Mouse (Mus musculus): ENCODE data around the gene Tom1l2.

The Tom1l2 gene

DNA sequence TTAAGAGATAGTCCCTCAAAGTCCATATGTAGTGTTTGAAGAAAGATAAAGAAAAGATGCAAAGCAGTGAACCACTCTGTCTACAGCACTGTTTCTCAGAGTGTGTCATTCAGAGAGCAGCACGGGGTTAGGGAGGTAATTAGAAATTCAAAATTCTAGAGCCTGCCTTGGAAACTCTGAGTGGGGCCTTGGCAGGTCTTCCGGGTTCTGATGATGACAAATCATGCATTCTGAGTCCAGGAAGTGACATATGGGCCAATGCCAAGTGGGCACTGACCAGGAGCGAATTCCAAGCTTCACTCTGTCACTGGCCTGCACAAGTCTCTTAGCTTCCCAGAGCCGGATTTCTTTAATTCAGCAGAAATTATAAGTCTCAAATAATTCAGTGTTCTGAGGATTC is 6.2 kb downstream of the Tom1l2 start:
- in situ Hi-C loops (cut with MseI, MboI): loop anchor here in 1 of 2 experiments (5.0 kb wide), 1 partner anchor 61 kb away; no protein-coding TSS in a partner anchor

DNA sequence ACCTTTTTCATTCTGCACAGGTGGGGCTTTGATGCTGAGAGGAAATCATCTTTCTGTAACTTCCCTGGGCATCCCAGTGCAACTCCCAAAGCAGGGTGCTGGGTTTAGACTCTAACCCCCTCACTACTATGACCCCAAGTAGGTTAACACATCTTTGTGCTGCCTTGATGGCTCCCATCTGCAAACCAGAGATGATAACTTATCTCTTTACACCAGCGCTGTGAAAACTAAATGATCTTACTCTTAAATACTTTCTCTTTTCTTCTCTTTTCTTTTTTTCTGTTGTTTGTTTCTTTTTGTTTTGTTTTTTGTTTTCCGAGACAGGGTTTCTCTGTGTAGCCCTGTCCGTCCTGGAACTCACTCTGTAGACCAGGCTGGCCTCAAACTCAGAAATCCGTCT is 6.8 kb downstream of the Tom1l2 start:
- in situ Hi-C loops (cut with MseI, MboI): loop anchor here in 1 of 2 experiments (5.0 kb wide), 1 partner anchor 61 kb away; no protein-coding TSS in a partner anchor

DNA sequence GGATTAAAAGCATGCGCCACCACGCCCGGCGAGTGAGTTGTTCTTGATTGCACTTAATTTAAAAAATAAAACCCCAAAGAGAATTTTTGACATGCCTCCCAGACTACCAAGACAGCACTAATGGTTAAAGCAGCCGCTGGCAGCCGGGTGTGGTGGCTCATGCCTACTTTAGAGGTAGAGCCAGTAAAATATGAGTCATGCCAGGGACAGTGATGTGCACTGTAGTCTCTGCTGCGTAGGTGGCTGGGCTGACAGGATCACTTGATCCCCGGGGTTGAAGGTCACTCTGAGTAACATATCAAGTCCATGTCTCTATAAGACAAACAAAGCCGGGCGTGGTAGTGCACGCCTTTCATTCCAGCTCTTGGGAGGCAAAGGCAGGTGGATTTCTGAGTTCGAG is 13.3 kb downstream of the Tom1l2 start:
- in situ Hi-C loops (cut with MseI, MboI): no loop called here

DNA sequence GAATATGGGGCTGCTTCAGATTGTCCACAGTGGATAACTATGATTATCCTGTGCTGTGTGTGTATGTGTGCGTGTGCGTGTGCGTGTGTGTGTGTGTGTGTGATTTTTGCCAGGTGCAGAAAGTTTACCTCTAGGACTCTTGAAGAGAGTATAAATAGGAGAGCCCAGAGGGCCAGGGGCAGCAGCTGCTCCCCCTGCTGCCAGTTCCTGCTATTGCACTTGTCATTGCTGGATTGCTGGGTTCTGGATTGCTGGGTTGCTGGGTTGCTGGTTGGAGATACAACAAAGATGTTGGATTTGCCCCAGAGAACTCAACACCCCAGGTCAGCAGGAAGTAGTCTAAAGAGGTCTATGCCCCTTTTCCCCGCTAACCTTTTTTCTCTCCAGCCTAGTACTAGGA is 14.4 kb downstream of the Tom1l2 start:
- in situ Hi-C loops (cut with MseI, MboI): no loop called here

DNA sequence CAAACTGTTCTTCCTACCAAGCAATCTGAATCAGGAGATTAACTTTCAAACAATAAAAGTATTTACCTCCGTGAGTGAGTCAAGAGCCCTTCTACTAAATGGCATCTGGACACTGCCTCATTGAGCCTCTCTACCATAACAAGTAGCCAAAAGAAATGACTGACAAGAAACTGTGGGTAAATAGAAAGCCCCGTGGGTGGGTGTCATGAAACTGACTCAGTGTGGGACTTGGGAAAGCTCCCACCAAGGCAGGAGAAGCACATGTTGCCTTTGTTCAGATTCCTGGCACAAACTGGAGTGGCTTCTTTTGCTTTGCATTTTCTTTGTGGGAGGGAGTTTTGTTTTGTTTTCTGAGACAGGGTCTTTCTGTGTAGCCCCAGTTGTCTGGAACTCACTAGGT is 16.9 kb downstream of the Tom1l2 start:
- in situ Hi-C loops (cut with MseI, MboI): no loop called here

DNA sequence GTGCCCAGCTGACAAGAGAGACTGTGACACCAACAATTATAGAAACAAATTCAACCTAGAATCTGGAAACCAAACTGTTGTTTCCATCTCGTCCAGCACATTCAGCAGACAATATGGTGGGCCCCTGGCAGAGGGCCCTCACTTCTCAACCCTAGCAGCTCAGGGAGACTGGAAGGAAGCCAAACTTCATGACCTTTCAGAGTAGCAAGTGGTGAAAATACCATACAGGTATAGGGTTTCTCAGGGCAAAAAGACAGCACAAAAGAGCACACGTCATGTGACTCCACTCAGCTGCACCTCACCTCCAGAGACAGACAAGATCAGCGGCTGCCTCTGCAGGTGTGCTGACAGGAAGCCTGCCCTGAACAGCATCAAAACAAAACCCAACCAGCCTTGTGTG is 18.6 kb downstream of the Tom1l2 start:
- in situ Hi-C loops (cut with MseI, MboI): no loop called here

DNA sequence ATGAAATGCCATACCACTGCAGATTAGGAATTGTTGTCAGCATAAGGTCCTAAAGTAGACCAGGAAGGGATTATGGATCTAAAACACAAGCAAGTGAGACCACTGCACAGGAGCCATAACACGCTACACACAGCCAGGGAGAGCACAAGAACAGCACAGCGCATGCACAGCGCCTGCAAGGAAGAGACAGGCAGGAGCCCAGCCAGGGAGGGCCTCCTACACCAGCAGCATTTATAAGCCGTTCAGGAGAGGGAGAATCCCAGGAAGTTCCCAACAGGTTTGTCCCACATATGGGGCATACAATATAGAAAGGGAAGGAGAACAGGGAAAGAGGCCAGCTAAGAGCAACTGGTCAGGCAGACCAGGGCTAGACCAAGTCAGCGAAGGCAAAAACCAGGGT is 19.2 kb downstream of the Tom1l2 start:
- in situ Hi-C loops (cut with MseI, MboI): no loop called here

DNA sequence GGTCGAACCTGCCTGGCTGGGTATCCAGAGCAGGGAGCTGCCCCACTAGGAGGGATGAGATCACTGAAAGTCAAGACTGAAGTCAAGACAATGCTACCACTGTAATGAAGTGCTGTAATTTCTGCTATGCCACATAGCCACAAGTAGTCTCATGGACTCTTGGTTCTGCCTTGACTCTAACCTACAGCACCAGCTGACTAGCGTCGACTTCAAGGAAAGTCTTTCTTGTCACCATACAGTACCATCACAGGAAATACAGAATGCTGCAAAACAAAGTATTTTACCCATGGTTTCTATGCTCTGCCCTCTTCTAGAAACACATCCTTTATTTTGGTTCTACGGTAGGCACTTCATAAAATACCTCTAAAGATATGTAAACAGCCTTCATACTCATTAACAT is 22.2 kb downstream of the Tom1l2 start:
- in situ Hi-C loops (cut with MseI, MboI): no loop called here

DNA sequence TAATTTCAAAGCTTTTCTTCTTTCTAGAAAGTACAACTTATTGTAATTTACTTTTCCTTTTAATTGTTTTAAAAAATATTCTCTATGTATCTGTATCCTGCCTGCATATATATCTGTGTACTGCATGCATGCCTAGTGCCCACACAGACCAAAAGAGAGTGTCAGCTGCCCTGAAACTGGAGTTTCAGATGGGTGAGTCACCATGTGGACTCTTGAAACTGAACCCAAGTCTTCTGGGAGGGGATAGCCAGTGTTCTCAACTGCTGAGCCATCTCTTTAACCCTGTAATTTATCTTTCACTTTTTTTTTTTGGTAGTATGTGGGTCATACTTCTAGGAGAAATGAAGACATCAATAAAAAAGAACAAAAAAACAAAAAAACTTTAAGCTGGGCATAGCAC is 29.0 kb downstream of the Tom1l2 start:
- in situ Hi-C loops (cut with MseI, MboI): no loop called here

DNA sequence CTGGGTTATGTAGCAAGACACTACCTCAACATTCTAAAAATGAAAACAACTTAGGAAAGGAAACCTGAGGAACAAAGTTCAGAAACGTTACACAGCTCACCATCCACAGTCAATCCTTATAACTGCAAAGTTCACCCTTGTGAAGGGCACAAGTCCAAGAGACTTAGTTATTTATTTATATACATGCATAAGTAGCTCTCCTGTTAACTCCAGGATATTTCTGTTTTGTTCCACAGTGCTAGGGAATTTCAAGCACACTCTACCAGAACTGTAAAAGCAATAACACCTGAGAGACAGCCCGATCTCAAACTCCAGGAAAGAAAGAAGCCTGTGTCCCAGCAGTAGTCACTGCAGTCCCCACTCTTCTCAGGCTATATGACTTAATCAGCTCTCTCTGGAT is 31.3 kb downstream of the Tom1l2 start:
- in situ Hi-C loops (cut with MseI, MboI): no loop called here

DNA sequence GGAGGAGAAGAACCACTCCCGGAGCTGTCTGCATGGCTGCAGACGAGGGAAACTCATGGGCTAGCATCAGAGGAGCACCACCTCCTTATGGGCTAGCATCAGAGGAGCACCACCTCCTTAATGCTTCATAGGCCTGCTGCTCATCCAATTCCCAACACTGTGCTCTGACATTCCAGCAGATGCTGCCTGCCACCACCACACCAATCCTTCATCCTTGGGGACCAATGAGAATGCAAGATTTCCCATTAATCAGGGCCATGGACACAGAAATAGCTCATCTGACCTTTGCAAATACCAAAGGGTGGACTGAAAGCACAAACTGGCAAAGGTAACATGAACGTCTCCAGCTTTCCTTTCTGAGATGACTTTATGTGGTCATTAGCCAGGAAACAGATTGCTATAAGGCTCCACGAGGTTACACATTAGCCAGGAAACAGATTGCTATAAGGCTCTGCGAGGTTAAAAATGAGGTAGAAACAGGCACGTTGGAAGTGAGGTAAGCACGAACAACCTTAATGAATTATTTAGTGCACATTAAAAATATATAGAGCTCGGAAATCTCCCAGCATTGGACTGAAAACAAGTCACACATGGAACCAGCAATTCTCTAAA is 32.2 kb downstream of the Tom1l2 start:
- in situ Hi-C loops (cut with MseI, MboI): no loop called here

DNA sequence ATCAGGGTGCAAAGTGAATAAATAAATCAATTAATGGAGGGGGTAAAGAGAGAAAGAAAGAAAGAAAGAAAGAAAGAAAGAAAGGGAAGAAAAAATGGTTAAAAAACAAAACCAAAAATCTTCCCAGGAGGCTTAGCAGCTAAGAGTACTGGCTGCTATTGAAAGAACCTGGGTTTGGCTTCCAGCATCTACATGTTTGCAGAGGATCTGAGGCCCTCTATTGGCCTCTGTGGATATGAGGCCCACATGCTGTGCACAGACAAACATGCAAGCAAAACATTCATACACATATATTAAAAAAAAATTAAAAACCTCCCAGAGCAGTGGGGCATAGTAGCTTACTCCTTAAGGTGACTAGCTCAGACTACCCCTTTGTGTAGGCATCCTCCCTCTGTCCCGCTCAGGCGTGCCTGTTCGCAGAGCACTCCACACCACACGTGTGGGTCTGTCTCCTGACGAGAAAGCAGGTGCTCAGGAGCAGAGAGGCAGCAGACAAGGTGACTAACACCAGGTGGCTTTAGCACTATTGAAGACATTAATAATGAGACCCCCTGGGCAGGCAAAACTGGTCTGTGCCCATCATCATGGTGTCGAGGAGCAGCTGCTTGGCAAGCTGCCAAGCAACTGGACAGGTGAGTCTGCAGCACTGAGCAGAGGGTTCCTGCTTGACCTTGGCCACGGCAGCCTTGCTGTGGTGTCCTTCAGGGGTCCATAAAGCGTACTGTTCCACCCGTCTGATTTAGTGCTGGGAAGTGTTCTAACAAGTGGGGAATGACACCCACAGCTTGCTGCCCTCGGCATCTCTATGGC is 33.2 kb downstream of the Tom1l2 start:
- in situ Hi-C loops (cut with MseI, MboI): no loop called here

DNA sequence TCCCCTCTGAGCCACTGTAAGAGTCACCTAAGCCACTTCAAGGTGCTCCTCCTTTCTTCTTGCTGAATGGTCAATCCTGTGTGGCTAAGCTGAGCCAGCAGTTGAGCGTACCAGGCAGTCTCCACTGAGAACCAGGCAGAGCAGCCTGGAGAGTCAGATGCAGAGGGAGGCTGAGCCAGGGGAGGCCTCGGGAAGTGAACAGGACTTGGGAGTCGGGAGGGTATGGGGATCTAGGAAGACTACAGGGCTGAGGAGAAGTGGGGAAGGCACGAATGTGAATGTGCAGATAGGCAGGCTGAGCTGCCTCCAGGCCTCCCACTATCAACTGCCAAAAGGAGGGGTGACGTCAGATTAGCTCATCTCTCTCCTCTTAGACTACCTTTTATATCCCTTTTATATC is 34.0 kb downstream of the Tom1l2 start:
- in situ Hi-C loops (cut with MseI, MboI): no loop called here

DNA sequence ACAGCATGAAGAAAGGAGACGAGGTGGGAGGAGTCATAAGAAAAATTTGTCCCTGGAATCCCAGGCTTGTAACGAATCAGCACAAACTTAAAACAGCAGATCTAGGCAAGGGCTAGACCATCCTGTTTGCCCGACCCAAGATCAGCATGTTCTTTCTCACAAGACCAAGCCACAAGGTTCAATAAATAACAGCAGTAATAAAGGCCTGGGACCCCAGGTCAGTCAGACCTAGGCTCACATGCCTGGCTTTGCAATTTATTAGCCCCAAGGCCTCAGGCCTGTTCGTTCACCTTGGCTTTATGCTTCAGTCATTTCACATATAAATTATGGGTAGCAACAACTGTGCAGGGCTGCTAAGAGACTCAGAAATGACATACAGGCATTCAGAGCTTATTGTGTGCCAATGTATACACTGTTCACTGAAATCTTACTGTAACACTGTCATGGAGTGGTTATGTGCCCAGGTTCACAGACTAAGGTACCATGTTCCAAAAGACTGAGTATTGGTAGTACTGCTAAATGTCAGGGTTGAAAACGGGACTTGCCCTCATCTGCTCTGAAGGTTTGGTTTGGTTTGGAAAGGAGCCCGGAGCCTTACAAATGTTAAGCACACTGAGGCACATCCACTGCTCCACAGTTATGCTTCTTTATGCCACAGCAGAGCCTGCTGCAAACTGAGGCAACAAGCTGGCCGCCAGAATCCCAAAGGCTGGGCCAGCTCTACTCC is 35.2 kb downstream of the Tom1l2 start:
- in situ Hi-C loops (cut with MseI, MboI): no loop called here

DNA sequence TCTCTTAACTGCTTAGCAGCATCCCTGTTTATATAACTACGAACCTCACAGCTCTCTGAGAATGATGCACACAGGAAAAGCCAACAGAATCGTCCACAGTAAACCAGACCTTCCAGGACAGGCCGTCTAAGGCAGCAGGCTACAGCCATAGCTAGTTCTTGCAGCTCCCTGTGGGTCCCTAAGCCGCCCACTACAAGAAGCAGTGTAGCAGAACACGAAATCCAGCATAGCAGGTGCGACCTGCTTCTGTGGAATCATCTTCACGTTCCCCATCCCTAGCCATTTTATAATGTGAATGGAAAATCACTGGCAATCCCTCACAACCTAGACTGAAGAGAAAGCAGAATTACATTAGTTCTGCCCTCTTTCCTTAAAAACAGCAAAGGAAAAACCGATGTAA is 35.8 kb downstream of the Tom1l2 start:
- in situ Hi-C loops (cut with MseI, MboI): no loop called here

DNA sequence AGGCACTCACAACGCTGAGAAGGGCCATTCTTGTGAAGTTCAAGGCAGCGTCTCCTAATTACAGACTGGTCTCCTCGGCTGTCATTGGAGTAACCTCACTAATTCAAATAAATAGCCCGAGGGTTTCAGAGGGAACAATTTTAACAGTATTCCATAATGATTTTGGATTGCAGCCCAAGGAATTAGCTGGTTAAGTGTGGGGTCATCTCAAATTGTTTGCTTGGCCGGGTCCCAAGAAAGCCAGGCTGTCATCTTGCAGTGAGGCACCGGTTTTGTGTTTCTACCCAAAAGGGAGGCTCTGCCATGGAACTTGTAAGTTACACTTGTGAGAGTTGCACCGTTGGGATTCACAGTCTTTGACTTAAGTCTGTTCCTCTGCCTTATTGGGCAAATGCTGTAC is 36.5 kb downstream of the Tom1l2 start:
- in situ Hi-C loops (cut with MseI, MboI): no loop called here

DNA sequence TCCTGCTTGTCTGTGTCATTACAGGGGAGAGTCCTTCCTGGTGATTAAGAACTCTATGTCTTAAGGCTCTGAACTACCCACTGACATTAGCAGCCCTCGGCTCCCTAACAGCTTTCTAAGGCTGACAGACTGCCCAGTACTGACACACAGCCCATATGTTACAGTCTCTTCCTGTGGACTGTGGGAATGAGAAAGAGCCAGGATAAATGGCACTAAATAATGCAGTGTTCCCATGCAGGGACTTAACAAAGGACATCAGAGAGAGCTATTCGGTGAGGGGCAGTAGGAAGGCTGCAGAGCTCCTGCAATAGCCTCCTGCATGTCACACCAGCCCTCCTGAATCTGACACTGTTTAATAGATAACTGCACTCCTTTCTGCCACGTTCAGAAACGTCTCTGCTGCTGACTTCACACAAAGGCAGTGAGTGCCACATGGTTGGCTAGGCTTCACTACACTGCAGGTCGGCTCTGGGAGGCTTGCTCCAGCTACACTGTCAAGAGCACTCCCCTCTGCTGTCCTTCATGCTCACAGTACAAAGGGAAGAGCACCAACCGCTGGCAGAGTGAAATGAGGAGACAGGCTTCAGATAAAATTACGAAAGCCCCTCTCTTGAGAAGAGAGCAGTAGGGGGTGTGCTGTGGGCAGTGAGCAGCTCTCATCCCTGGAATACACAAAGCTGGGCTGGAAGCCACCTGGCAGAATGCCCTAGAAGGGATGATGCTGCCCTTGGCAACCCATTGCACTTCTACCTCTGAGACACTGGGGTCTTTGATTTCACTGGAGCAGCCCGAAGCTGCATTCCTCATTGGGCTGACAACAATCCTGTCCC is 41.5 kb downstream of the Tom1l2 start:
- in situ Hi-C loops (cut with MseI, MboI): no loop called here

DNA sequence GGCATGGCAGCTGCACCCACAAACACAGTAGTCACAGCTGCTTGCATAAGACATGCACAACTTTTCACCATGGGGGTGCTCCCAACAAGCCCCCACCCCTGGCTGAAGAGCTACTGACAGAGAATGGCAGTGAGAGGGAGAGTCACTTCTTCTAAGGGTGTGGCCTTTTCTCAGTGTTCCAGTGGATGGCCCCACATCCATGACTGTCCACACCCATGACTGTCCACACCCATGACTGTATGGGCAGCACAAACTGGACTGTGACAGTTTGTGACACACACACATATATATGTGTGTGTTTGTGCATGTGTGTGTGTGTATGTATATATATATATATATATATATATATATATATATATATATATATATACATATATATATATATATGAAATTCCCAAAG is 42.8 kb downstream of the Tom1l2 start:
- in situ Hi-C loops (cut with MseI, MboI): no loop called here

DNA sequence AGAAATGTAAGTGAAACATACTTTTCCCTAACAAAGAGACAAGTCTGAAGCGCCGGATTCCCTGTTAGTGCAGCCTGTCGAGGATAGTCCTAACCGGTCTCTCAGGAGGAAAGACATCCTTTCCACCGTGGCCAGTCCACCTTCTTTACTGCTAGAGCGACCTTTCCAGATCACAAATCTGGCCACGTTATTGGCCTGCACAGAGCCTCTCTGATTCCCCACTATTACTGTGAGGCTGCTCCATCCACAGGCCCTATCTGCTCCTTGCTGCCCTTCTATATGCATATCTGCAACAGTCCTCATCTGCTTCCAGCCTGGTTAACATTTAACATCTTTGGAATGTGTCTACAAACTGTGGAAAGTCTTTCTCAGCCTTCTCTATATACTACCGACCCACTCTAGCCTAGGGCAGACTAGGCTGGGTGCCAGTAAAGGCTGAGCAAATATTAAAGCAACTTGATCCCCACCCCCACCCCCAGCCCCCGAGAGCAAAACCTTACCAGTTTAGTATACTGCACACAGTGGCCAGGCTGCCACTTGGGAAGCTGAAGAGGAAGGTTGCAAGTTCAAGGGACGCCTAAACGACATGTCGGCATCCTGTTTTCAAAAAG is 44.1 kb downstream of the Tom1l2 start:
- in situ Hi-C loops (cut with MseI, MboI): no loop called here

DNA sequence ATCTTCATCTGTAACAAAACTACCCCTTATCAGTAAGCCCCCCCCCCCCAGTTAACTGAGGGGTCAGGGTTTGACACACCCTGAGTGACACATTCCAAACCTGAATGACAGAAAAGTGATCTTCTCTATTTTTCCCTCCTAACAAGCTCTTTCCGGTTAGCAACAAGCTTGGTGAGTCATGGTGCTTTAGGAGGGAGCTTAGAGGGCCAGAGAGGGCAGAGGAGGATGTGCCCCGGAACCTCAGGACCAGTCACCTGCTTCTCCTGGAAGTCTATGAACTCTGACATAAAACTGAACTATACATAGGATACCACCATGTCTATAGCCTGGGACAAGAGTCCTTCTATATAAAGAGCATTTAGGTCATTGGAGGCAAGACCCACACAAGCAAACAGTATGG is 44.6 kb downstream of the Tom1l2 start:
- in situ Hi-C loops (cut with MseI, MboI): no loop called here

DNA sequence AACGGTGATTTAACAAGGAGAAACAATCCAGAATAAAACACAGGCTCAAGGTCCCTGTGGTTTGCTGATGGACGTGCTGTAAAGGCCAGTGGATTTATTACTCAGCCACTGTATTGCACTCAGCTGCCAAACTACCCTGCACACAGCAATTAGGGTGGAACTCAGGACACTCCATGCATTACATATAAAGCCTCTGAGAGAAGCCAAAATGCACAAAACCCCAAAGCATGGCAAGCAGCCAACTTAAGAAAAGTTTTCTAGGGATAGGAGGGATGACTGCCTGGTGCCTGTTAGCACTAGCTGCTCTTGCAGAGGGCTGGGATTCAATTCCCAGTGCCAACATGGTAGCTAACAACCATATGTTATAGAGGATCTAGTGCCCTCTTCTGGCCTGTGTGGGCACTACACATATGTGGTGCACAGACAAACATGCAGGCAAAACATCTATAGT is 45.3 kb downstream of the Tom1l2 start:
- in situ Hi-C loops (cut with MseI, MboI): no loop called here

All from mouse trophoblast stem cell (cell line).